24 mouse cellular contexts compared by ENCODE assay signal in genomic region chr3:79703135-79703534, GRCm38 (mm10). TPM values are rescaled to one million over a fixed set of nuclear protein-coding genes. Genes with fewer than 3 reads are reported as not detected.
"Had no signal": no experiment of that assay in that cellular context is flagged by ENCODE, and none has a peak within 500 bp of the region (broad histone marks: within the 10 kb centered on the region; RNA-seq: fewer than 3 reads in every experiment).

No protein-coding gene starts in this region.

- DNase-seq: kidney, adult 18-20 months; kidney, adult 9 months; kidney, postnatal 14 days; kidney, postnatal 4 days; left cerebral cortex, postnatal 4 days; liver, postnatal 0 days; lung, embryonic 14.5 days; lung, postnatal 10 days; lung, postnatal 36 days; retina, postnatal 1 day; right cerebral cortex, postnatal 4 days; thymus, adult 2 months; thymus, postnatal 14 days; thymus, postnatal 4 days had no signal

- ATAC-seq: liver, postnatal 0 days; midbrain, embryonic 13.5 days; midbrain, embryonic 16.5 days had no signal

RNA-seq across cellular contexts. Expression of gene Rxfp1, which starts 34.5 kb away (rescaled TPM):
- total RNA-seq: monocyte, adult 5-6 weeks; neutrophil, adult 5-6 weeks had no signal
- polyA plus RNA-seq: kidney, embryonic 16.5 days; midbrain, embryonic 10.5 days; midbrain, embryonic 13.5 days; myocyte; neural tube, embryonic 13.5 days; stomach, embryonic 14.5 days; stomach, postnatal 0 days had no signal
